In the genomic region with DNA sequence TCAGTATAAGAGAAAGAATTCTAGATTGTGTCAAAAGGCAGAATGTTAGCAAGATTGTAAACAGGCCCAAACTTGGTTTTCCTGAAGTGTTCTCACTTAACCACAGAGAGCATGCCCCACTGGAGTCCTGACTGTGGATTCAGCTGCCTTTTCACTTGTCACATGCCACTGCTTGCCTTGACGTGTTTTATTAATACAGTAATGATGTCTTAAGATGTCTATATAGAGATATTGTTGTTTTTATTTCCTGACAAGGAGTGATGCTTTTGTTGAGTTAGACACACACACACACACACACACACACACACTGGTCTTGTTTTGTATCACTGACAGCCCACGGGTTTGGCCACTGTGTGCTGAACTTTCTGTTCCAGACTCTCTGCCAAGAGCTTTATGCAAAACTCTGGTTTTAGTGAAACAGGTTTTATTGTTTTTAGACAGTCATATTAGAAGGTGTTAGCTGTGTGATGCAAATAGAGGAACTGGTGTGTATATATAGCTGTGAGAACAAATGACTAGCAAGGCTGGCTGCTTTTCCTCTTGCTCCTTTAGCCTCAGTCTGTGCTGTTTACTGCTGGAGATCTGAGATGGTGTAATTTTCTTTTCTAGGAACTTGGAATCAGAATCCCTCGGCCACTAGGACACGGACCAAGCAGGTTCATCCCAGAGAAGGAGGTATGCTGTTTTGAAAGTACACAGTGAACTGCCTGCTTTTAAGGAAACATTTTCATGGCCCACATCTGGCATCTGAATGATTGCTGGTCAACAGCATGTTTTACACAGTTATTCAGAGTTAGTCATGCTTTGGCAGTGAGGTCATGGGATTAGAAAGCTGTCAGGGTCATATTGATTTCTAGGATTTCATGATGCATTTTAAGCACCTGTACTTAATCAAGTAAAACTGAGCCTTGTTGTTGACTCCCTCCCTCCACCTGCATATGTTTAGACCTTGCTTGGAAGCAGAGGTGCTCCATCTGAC, we compare ENCODE assay signal across 9 mouse cellular contexts.
DNase-seq lines count a peak whose midpoint lies in the region; ATAC-seq and TF ChIP-seq lines count a peak whose summit lies in the region.
"Had no signal": no experiment of that assay in that cellular context is flagged by ENCODE, and none has a peak within 500 bp of the region (broad histone marks: within the 10 kb centered on the region; RNA-seq: fewer than 3 reads in every experiment).

No protein-coding gene starts in this region.

- no peak overlapping the region for H3K4me3 ChIP-seq in limb, embryonic 10.5 days
- H3K4me3 ChIP-seq in stomach, postnatal 0 days (ENCODE audit: low read depth, low read length): no peak overlapping the region

- H3K4me1 ChIP-seq in limb, embryonic 10.5 days: peaks cover 16% of the 10 kb centered on the region
- H3K4me1 ChIP-seq in stomach, postnatal 0 days (replicated peaks; ENCODE audit: control insufficient read depth, insufficient read depth): peaks cover 2% of the 10 kb centered on the region; the same call in 1 of the 2 replicates

- DNase-seq in left cerebral cortex, postnatal 14 days (ENCODE audit: low spot score in 2 of 2): peak; percentile 61 to 87
- DNase-seq in left cerebral cortex, postnatal 4 days: no peak
- peak; percentile 48 for DNase-seq in adrenal gland, postnatal 10 days
- peak; percentile 77 for DNase-seq in gastrocnemius, postnatal 25 days
- no peak for DNase-seq in limb, embryonic 10.5 days (ENCODE audit: low spot score)
- peak; percentile 25 for DNase-seq in stomach, postnatal 0 days (ENCODE audit: low spot score)
- no peak for DNase-seq in cerebellum, adult 11-12 months
- DNase-seq in right cerebral cortex, postnatal 10 days (ENCODE audit: low spot score in 2 of 2): no peak

- H3K27ac ChIP-seq in limb, embryonic 10.5 days: peak overlapping the region; percentile 19; the same call in 1 of the 2 replicates
- H3K27ac ChIP-seq in stomach, postnatal 0 days (replicated peaks): peak overlapping the region; percentile 75

- TF ChIP-seq CTCF in stomach, postnatal 0 days (IDR thresholded peaks at IDR 0.05; ENCODE audit: low read depth): peak; percentile 2; the same call in 1 of the 2 replicates

- H3K4me2 ChIP-seq in stomach, postnatal 0 days (replicated peaks; ENCODE audit: low read depth): no peak overlapping the region
- H3K4me2 ChIP-seq: lung, embryonic 14.5 days had no signal

- no peak overlapping the region for H3K9ac ChIP-seq in stomach, postnatal 0 days (ENCODE audit: low read length)
- H3K9ac ChIP-seq: lung, embryonic 14.5 days had no signal

- H3K36me3 ChIP-seq in limb, embryonic 10.5 days: peaks cover 8% of the 10 kb centered on the region
- peaks cover 12% of the 10 kb centered on the region for H3K36me3 ChIP-seq in stomach, postnatal 0 days (ENCODE audit: control insufficient read depth, insufficient read depth, low read length)

- intact Hi-C loops in left cerebral cortex, postnatal 14 days (cut with DNase I): no loop called here
- intact Hi-C loops in left cerebral cortex, postnatal 4 days (cut with DNase I): no loop called here

- peak; percentile 73 for TF ChIP-seq EP300 in stomach, postnatal 0 days (optimal IDR thresholded peaks at IDR 0.05)

- ATAC-seq in stomach, postnatal 0 days (ENCODE audit: low FRiP score, low TSS enrichment): peak; percentile 85

- no peaks in the 10 kb centered on the region for H3K27me3 ChIP-seq in limb, embryonic 10.5 days (ENCODE audit: low read depth, poor library complexity, severe bottlenecking)
- no peaks in the 10 kb centered on the region for H3K27me3 ChIP-seq in stomach, postnatal 0 days (ENCODE audit: control insufficient read depth, insufficient read depth, low read length)

- no peaks in the 10 kb centered on the region for H3K9me3 ChIP-seq in limb, embryonic 10.5 days (replicated peaks)
- H3K9me3 ChIP-seq in stomach, postnatal 0 days (ENCODE audit: control insufficient read depth, low read length): no peaks in the 10 kb centered on the region

- WGBS in limb, embryonic 10.5 days: 68% methylated on average over 4 of the region's 4 CpGs
- WGBS in stomach, postnatal 0 days: 20% methylated on average over 4 of the region's 4 CpGs

Comparison
In these comparisons a context has a peak if more than half of its experiments do, and no peak if none do; other contexts are left out.
1. DNase-seq: peak in left cerebral cortex, postnatal 14 days (2 of 2), adrenal gland, postnatal 10 days (single experiment), gastrocnemius, postnatal 25 days (single experiment) and stomach, postnatal 0 days (single experiment); none in left cerebral cortex, postnatal 4 days (single experiment), limb, embryonic 10.5 days (single experiment), cerebellum, adult 11-12 months (single experiment) and right cerebral cortex, postnatal 10 days (0 of 2).